Mouse (Mus musculus) hindbrain, embryonic 11.5 days (tissue): ENCODE results near the gene C2cd5. TPM values are rescaled to one million over a fixed set of nuclear protein-coding genes. Genes with fewer than 3 reads are reported as not detected.
"Not testable (repeated sequence)": the region's sequence is repeated elsewhere in the genome, so short reads cannot be mapped to it uniquely, and the experiment has no call there.

Experiments
- ATAC-seq: fragments of 200-750 bp; cut with Nextera tagmentation; 2 replicates; pipeline ENCODE4 v1.8.0; 2017; ENCODE audit warnings: mild to moderate bottlenecking, moderate TSS enrichment, moderate library complexity; ENCODE audit not compliant: low FRiP score
- DNase-seq: peaks from one replicate; pipeline ENCODE4 v3.0.0-alpha.2; 2015; ENCODE audit warnings: low spot score
- H3K27ac ChIP-seq: fragments of 300-500 bp; sonication (generic); 2 replicates; pipeline ENCODE4 v1.5.1; 2014; ENCODE audit warnings: mild to moderate bottlenecking, low read depth, low read length
- H3K27me3 ChIP-seq: fragments of 300-500 bp; sonication (generic); 2 replicates; pipeline ENCODE4 v1.6.1; 2014; ENCODE audit warnings: mild to moderate bottlenecking, low read length, moderate library complexity, mixed read lengths; ENCODE audit not compliant: control insufficient read depth, insufficient read depth
- H3K36me3 ChIP-seq: fragments of 300-500 bp; sonication (generic); 2 replicates; pipeline ENCODE4 v1.6.1; 2014; ENCODE audit warnings: mild to moderate bottlenecking, low read length, moderate library complexity, mixed read lengths; ENCODE audit not compliant: control insufficient read depth, insufficient read depth
- H3K4me1 ChIP-seq: fragments of 300-500 bp; sonication (generic); replicated peaks from 2 replicates; pipeline ENCODE4 v1.6.1; 2014; ENCODE audit warnings: low read length, mixed read lengths; ENCODE audit not compliant: control insufficient read depth, insufficient read depth
- H3K4me2 ChIP-seq: fragments of 300-500 bp; sonication (generic); replicated peaks from 2 replicates; pipeline ENCODE4 v1.6.1; 2014; ENCODE audit warnings: mild to moderate bottlenecking, low read depth, low read length
- H3K4me3 ChIP-seq: fragments of 300-500 bp; sonication (generic); 2 replicates; pipeline ENCODE4 v1.5.1; 2014; ENCODE audit warnings: low read depth, low read length
- H3K9ac ChIP-seq: fragments of 300-500 bp; sonication (generic); 2 replicates; pipeline ENCODE4 v1.6.1; 2014; ENCODE audit warnings: low read depth, low read length
- H3K9me3 ChIP-seq: fragments of 300-500 bp; sonication (generic); 2 replicates; pipeline ENCODE4 v1.6.1; 2016; ENCODE audit warnings: low read length; ENCODE audit not compliant: control insufficient read depth
- WGBS: fragments of 180-500 bp; shearing (Covaris S2); extraction: QIAGEN DNeasy Blood & Tissue Kit; methylation state at CpG from one replicate; pipeline ENCODE4 v1.1.7; 2014; 5-methylcytosine and 5-hydroxymethylcytosine counted together
- polyA plus RNA-seq: library from polyadenylated mRNA; unstranded; fragments of >200 nt; fragmentation: Nextera tagmentation; extraction: Ambion mirVana; gene quantifications from 2 replicates; pipeline ENCODE4 v1.2.1, GENCODE M21; 2014

The C2cd5 gene
- polyA plus RNA-seq, 1 experiment from 2014 or later: 35.5 TPM

- no peak for DNase-seq
- Histone ChIP-seq H3K4me1 (0 out of 2 replicates have a peak, but pooled peaks cover 2% of the 10 kb centered on the region), H3K9ac (no peak overlapping the region), H3K27ac (no peak overlapping the region), H3K4me3 (no peak overlapping the region), H3K36me3 (no peaks in the 10 kb centered on the region), H3K27me3 (no peaks in the 10 kb centered on the region), H3K9me3 (no peaks in the 10 kb centered on the region), H3K4me2 (no peak overlapping the region)
- 62% methylated on average over 7 of the region's 7 CpGs for WGBS
- no peak for ATAC-seq
These were observed 107.8 kb downstream of the C2cd5 start for GRCm38 (mm10) chr6:142992099-142992498.

GRCm38 (mm10) chr6:142991391-142992059 lies 108.4 kb downstream of the C2cd5 start:
- H3K4me2 ChIP-seq: no peak overlapping the region
- H3K4me3 ChIP-seq: no peak overlapping the region
- no peaks in the 10 kb centered on the region for H3K9me3 ChIP-seq
- H3K9ac ChIP-seq: no peak overlapping the region
- H3K27ac ChIP-seq: no peak overlapping the region
- H3K36me3 ChIP-seq: no peaks in the 10 kb centered on the region
- DNase-seq (no peak), ATAC-seq (no peak)
- 0 out of 2 replicates have a peak, but pooled peaks cover 2% of the 10 kb centered on the region for H3K4me1 ChIP-seq
- no peaks in the 10 kb centered on the region for H3K27me3 ChIP-seq
- WGBS: 65% methylated on average over 7 of the region's 7 CpGs

DNA sequence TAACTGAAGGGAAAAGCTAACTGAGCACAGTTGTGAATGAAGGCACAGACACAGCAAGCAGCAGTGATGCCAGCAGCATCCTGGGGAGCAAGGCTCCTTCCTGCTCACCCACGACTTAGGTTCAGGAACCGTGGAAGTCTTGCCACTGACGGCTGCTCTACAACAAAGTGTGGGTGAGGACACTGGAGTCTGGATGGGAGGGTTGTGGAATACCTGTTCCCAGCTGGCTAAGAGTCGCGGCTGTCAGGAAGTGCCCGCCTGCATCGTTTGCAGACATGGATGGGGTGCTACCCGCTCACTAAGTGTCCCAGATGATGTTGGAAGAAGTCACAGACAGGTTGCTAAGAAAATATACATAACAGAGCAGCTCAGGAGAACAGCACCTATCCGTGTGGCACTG lies 109.4 kb downstream of the C2cd5 start:
- Histone ChIP-seq H3K9ac (no peak overlapping the region), H3K27ac (no peak overlapping the region), H3K4me2 (no peak overlapping the region), H3K36me3 (no peaks in the 10 kb centered on the region), H3K4me1 (0 out of 2 replicates have a peak, but pooled peaks cover 2% of the 10 kb centered on the region), H3K9me3 (no peaks in the 10 kb centered on the region), H3K27me3 (no peaks in the 10 kb centered on the region), H3K4me3 (no peak overlapping the region)
- ATAC-seq (no peak), DNase-seq (no peak)
- WGBS: 82% methylated on average over 9 of the region's 9 CpGs

DNA sequence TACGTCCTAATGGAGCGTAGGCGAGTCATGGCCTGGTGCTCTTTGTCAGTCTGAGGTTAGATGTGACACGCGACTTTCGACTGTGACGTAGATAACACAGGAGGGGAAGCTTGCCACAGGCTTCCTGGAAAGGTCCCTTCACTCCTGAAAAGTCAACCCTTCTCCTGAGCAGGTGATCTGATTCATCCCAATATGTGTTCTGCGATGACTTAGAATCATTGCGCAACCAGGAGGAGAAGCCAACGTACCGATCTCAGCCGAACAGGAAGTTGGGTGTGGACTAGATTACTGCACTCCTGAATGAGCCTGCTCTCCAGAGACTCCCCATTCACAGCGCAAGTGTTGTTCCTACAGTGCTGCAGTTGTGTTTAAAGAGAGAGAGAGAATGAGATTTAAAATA lies 110.4 kb downstream of the C2cd5 start:
- H3K27me3 ChIP-seq: no peaks in the 10 kb centered on the region
- no peak overlapping the region for H3K4me2 ChIP-seq
- no peak overlapping the region for H3K27ac ChIP-seq
- 92% methylated on average over 13 of the region's 13 CpGs for WGBS
- H3K9ac ChIP-seq: no peak overlapping the region
- no peak for DNase-seq
- ATAC-seq: no peak
- 0 out of 2 replicates have a peak, but pooled peaks cover 2% of the 10 kb centered on the region for H3K4me1 ChIP-seq
- no peaks in the 10 kb centered on the region for H3K36me3 ChIP-seq
- H3K4me3 ChIP-seq: no peak overlapping the region
- no peaks in the 10 kb centered on the region for H3K9me3 ChIP-seq

GRCm38 (mm10) chr6:142988753-142989152 lies 111.2 kb downstream of the C2cd5 start:
- Histone ChIP-seq H3K27ac (no peak overlapping the region), H3K4me2 (no peak overlapping the region), H3K27me3 (no peaks in the 10 kb centered on the region), H3K9ac (no peak overlapping the region), H3K36me3 (no peaks in the 10 kb centered on the region), H3K4me3 (no peak overlapping the region), H3K9me3 (no peaks in the 10 kb centered on the region), H3K4me1 (0 out of 2 replicates have a peak, but pooled peaks cover 2% of the 10 kb centered on the region)
- ATAC-seq (0 out of 2 replicates have a peak, but pooled peaks have one; percentile 30), DNase-seq (peak; percentile 78)
- WGBS: 27% methylated on average over 10 of the region's 10 CpGs

- no peaks in the 10 kb centered on the region for H3K4me1 ChIP-seq
- no peak overlapping the region for H3K9ac ChIP-seq
- WGBS: 80% methylated on average over 6 of the region's 6 CpGs
- no peak overlapping the region for H3K27ac ChIP-seq
- H3K9me3 ChIP-seq: no peaks in the 10 kb centered on the region
- H3K27me3 ChIP-seq: no peaks in the 10 kb centered on the region
- H3K4me3 ChIP-seq: no peak overlapping the region
- H3K4me2 ChIP-seq: no peak overlapping the region
- H3K36me3 ChIP-seq: no peaks in the 10 kb centered on the region
- ATAC-seq: no peak
- DNase-seq: no peak
These were observed 111.7 kb downstream of the C2cd5 start for GRCm38 (mm10) chr6:142988231-142988630.

GRCm38 (mm10) chr6:142987616-142988015 lies 112.3 kb downstream of the C2cd5 start:
- no peaks in the 10 kb centered on the region for H3K4me1 ChIP-seq
- no peak overlapping the region for H3K9ac ChIP-seq
- H3K27ac ChIP-seq: no peak overlapping the region
- no peak overlapping the region for H3K4me2 ChIP-seq
- no peaks in the 10 kb centered on the region for H3K27me3 ChIP-seq
- H3K4me3 ChIP-seq: no peak overlapping the region
- H3K36me3 ChIP-seq: no peaks in the 10 kb centered on the region
- no peak for DNase-seq
- no peak for ATAC-seq
- H3K9me3 ChIP-seq: no peaks in the 10 kb centered on the region
- 74% methylated on average over 6 of the region's 6 CpGs for WGBS

DNA sequence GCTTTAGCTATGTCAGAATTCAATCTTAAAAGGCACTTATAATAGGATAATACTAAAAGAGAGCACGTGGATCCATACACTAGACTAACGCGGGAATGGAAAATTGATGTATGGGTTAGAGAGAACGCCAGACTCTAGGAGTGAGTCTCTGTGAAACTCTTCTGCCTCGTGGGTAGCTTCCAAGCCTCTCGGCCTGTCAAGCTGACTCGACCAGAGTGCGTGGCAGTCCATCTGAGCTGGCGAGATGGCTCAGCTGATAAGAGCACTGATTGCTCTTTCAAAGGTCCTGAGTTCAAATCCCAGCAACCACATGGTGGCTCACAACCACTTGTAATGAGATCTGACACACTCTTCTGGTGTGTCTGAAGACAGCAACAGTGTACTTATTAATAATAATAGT lies 113.2 kb downstream of the C2cd5 start:
- 93% methylated on average over 9 of the region's 9 CpGs for WGBS
- not testable (repeated sequence) for H3K27ac ChIP-seq, H3K36me3 ChIP-seq, H3K4me1 ChIP-seq, H3K4me2 ChIP-seq, H3K9me3 ChIP-seq, H3K27me3 ChIP-seq, H3K4me3 ChIP-seq, H3K9ac ChIP-seq, DNase-seq, ATAC-seq

DNA sequence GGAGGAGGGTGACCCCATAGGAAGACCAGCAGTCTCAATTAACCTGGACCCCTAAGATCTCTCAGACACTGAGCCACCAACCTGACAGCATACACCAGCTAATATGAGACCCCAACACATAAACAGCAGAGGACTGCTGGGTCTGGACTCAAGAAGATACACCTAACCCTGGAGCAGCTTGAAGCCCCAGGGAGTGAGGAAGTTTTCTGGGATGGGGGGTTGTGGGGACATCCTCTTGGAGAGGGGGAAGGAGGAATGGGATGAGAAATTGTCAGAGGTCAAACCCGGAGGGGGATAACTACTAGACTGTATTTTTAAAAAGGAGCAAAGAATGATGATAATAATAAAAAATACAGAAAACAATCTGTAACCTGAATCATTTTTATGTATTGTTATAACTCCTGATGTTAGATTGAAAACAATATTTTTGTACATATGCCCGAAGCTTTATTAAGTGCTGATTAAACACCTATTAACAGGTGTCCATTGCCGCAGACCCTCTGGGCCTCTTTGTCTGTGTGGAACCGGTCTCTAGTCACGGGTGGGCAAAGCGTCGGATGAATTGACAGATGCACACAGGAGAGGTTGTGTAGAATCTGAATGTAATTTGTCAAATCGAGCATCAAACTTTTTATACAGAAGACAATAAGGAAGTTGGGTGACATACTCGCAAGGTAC lies 114.2 kb downstream of the C2cd5 start:
- H3K27ac ChIP-seq, H3K4me2 ChIP-seq, H3K4me3 ChIP-seq, H3K27me3 ChIP-seq, H3K36me3 ChIP-seq, DNase-seq, H3K4me1 ChIP-seq, ATAC-seq, H3K9ac ChIP-seq, H3K9me3 ChIP-seq: not testable (repeated sequence)
- 89% methylated on average over 8 of the region's 9 CpGs for WGBS
